Mouse (Mus musculus) cerebellum, adult 2 months (tissue): Measurements from ENCODE around the gene Prkag2.

Experiments
- CTCF ChIP-seq: fragments of 200-500 bp; IDR thresholded peaks from 2 replicates; pipeline ENCODE4 v1.5.1; 2011; ENCODE audit warnings: low read depth, mild to moderate bottlenecking, control low read depth, low read length, moderate library complexity, borderline replicate concordance; ENCODE audit not compliant: insufficient read depth
- POLR2A ChIP-seq: fragments of 200-500 bp; IDR thresholded peaks from 2 replicates; pipeline ENCODE4 v1.6.1; 2011; ENCODE audit warnings: low read length, control low read depth, borderline replicate concordance; ENCODE audit not compliant: insufficient read depth

GRCm38 (mm10) chr5:25079766-25080265 is 20.6 kb downstream of the Prkag2 start:
- no peak for TF ChIP-seq CTCF
- TF ChIP-seq POLR2A = no peak
